Mouse (Mus musculus) liver, postnatal 0 days (tissue): Measurements from ENCODE around the gene Rab11fip2.

Experiments
- CTCF ChIP-seq: sonication (generic); IDR thresholded peaks from 2 replicates; pipeline ENCODE4 v1.5.1; 2016; ENCODE audit warnings: antibody characterized with exemption, low read depth
- EP300 ChIP-seq: IDR thresholded peaks from 2 replicates; pipeline ENCODE4 v1.6.1; 2016; ENCODE audit warnings: antibody characterized with exemption, low read depth, mild to moderate bottlenecking

DNA sequence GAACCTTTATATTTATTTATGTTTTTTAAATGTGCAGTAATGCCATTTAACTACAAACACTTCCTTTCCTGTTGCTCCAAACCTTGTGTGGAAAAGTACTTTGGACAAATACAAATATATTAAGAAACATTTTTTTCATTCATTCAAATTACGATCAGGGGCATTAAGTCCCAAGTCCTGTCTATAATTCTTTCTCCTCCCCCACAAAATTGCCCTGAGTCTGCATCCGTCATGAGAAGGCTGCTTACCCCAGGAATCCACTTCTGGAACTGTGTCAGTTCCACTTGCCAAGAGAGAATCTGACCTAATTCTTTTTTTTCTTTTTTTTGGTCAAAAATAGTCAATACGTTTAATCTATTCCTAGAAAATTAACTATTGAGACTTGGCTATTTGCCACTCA, 90.4 kb downstream of the Rab11fip2 start:
- TF ChIP-seq CTCF, result no peak
- TF ChIP-seq EP300, result no peak
